Mouse (Mus musculus) adrenal gland, postnatal 14 days (tissue): ENCODE data around the gene Hist1h2be. TPM values are rescaled to one million over a fixed set of nuclear protein-coding genes. Genes with fewer than 3 reads are reported as not detected.
"Not testable (repeated sequence)": the region's sequence is repeated elsewhere in the genome, so short reads cannot be mapped to it uniquely, and the experiment has no call there.

Experiments
- DNase-seq: peaks from one replicate; pipeline ENCODE4 v3.0.0; 2021; ENCODE audit warnings: mixed read lengths
- total RNA-seq: library from RNA; stranded (reverse); gene quantifications from 2 replicates; pipeline ENCODE4 v1.2.3, GENCODE M21; 2021

Gene Hist1h2be
- total RNA-seq, 1 experiment from 2014 or later, result 25.1 TPM

DNA sequence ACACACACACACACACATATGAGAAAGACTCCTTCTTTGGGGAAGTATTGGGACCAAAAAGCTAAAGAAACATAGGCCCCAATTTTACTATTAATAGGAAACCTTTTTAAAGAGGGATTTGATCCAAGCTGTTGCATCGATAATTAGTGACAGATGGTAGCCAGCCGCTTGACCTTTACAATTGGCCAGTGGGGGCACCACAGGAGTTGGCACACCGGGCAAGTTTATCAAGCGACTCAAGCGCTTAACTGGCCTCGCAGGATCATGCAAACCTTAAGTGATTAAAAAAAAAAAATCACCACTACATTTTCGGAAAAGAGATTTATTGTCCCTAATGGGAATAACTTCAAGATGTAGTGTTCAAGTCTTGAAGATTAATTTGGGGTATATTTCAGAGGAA lies 28.3 kb downstream of the Hist1h2be start:
- DNase-seq, result no peak

DNA sequence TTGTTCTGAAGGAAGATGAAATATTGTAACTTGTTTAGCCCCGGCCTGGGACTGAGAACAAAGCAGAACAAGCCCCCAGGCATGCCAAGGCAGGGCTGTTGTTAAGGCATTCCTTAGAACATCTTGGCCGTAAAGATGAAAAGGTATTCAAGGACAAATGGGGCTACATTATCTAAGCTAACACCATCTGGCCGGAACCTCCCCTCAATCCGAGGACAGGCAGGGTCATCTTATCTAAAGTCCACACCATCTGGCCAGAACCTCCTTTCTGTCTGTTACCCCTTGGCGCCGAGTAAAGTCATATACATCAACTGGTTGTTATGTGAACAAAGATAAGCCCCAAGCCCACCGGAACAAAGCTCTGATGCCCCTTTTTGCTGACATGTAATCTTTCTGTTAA lies 29.0 kb downstream of the Hist1h2be start:
- not testable (repeated sequence) for DNase-seq

DNA sequence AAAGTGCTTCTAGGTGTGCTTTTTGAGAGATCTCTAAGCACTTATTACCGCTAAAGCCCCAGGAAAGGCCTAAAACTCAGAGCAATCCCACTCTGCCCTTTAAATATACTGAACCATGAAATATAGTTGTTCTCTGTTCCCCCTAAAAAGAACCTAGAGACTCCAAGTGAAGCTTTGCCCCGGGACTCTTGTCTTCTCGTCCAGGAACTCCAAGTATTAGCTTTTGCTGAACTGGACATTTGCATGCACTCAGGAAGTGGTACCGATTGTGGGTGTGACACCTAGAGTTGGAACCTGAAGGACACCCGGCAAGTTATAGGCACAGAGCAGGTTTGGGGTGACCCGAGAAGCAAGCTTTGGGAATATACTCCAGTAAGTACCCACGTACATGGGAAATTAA lies 29.7 kb downstream of the Hist1h2be start:
- DNase-seq, result no peak

DNA sequence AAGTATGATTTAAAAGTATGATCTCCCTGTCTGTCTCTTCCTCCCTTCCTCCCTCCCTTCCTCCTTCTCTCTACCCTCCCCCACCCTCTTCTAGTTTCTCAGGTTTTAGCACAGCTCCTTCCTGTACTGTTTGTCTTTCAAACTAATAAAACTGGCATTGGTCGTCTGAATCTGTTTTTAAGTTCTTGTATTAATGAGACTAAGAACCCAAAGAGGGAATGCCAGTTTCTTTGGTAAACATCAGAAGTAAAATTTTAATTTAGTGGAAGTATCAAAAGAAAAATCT lies 34.0 kb downstream of the Hist1h2be start:
- no peak for DNase-seq

DNA sequence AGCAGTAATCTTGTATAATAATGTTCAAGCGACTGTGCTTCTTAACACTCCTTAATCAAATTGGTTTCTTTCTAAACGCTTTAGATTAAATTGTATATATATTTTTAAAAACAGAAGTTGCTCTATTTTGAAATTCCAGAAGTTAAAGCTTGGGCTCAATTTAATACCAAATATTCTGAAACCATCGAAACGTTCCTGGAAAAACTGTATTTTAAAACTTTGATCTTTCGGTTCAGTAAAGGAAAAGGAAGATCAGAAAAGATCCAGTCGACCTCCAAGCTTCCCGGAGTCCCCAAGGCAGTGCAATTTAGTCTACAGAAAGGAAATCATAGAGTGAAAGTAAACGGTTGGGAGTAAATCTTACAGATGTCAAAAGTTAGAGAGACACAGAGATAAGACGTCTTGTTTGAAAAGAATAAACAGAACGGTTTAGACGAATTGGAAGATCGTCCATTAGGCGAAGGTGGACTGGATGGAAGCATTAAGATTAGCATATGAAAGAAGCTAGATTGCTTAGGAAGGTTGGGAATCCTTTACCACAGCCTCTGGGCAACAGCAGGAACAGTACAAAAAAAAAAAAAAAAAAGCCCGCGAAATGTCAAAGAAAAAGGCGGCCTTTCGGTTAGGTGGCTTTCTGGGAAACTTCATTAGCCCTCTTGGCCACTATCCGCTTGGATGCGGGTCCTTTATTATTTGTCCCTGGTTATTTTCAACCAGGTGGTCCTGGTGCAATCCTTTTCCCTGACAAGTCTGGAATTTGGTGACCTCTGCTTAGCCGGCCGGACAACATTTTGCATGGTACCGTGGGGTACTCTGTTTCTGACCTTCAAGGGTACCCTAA lies 34.6 kb downstream of the Hist1h2be start:
- no peak for DNase-seq

DNA sequence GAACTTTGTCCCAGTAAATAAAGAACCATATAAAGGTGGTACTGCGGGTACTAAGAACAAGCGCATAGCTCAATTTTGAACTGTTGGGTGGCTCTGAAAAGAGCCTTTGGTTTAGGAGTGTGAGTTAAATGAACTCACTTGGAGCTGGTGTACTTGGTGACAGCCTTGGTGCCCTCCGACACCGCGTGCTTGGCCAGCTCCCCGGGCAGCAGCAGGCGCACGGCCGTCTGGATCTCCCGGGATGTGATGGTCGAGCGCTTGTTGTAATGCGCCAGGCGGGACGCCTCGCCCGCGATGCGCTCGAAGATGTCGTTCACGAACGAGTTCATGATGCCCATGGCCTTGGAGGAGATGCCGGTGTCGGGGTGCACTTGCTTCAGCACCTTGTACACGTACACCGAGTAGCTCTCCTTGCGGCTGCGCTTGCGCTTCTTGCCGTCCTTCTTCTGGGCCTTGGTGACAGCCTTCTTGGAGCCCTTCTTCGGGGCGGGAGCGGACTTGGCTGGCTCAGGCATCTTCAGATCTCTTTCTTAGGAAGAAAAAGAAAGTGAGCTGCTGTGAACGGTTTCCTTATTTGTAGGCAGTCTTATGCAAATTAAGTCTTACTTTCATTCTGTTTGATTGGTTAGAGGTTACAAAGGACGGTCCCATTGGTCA lies 35.4 kb downstream of the Hist1h2be start:
- peak; percentile 75 for DNase-seq

DNA sequence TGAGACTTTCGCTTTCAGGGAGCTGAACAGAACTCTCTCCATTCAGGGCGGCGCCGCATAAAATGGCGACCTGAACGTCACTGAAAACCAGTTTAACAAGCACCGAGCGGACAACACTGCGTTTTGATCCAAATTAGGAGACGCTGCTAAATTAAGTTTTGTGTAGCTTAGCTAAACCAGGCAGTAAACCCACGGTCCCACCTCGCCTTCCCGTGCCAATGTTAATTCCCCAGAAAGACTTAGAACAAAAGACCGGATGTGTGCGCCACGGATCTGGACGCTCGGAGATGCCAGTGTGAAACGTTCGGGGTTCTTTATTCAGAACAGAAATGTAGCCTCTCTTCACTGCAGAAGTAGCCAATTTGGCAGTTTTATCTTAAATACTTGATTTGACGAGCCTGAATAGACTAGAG lies 35.9 kb downstream of the Hist1h2be start:
- DNase-seq, result peak; percentile 80

DNA sequence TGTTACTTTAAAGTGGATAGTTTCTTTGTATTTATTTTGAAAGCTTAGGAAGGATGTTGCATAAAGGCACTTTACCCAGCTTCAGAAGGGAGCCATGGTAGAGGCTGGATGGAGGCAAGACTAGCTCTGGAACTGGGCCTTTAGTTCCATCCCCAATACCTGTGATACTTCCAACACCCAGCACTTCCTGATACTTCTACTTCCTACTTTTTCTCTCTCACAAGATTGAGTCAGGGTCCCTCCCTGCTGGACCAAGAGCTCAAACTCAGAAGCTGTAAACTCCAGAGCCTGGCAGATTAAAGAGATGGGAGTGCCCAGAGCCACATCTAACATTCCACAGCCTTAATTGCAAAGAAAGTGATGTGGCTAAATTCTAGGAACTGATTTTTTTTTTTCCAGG lies 36.6 kb downstream of the Hist1h2be start:
- peak; percentile 12 for DNase-seq

DNA sequence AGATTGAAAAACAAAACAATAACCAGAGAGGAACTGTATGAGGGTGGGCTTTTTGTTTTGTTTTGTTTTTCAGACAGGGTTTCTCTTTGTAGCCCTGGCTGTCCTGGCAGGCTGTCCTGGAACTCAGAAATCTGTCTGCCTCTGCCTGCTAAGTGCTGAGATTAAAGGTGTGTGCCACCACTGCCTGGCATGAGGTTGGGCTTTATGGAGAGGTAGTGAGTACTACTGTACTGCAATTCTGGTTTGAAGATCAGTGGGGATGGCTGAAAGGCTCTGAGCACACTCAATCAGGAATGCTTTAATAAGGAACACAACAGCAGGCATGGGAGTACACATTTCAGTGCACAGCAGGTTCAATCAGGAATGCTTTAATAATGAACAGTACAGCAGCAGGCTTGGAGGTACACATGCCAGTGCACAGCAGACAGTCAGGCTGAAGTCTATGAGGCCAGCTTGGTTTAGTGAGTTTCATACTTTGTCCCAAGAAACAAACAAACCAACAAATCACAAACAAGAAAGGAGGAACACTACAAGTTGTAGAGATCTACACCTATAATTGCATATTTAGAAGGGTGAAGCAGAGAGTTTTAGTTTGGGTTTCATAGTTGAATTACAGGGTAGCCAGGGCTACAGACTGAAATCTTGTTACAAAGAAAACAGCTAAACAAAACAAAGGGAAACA lies 37.4 kb downstream of the Hist1h2be start:
- DNase-seq, result no peak

DNA sequence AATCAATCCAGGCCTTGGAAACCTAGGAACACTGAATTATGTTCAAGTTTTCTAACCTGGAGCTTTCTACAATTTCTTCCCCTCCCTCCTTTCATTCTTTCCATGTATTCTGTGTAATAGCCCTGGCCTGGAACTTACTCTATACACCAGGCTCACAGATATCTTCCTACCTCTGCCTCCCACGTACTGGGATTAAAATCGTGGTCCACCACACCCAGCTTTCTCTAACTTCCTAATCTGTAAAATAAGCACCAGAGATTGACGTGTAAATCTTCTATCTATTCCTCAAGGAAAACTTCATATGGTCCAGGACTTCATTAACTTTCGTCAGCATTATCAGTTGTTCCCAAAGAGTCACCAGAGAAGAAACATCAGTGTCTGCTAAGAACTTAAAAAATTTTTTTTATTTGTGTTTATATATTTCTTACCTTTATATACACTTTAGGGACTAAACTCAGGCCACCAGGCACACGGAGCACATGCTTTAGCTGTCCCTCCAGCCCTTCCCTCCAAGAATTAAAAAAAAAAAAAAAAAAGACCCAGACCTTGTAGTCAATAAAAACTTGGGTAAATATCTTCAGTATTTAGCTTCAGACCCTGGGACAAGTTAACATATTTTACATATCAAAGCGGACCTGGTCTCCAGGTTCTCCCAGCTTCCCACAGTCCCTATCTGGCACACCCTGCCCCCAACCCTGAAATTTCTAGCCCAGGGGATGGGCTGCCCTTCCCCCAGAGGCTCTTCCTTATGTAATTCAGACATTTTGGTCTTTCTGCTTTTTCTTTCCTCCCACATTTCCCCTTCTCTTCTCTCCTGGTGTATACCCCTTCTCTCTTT lies 38.5 kb downstream of the Hist1h2be start:
- no peak for DNase-seq

DNA sequence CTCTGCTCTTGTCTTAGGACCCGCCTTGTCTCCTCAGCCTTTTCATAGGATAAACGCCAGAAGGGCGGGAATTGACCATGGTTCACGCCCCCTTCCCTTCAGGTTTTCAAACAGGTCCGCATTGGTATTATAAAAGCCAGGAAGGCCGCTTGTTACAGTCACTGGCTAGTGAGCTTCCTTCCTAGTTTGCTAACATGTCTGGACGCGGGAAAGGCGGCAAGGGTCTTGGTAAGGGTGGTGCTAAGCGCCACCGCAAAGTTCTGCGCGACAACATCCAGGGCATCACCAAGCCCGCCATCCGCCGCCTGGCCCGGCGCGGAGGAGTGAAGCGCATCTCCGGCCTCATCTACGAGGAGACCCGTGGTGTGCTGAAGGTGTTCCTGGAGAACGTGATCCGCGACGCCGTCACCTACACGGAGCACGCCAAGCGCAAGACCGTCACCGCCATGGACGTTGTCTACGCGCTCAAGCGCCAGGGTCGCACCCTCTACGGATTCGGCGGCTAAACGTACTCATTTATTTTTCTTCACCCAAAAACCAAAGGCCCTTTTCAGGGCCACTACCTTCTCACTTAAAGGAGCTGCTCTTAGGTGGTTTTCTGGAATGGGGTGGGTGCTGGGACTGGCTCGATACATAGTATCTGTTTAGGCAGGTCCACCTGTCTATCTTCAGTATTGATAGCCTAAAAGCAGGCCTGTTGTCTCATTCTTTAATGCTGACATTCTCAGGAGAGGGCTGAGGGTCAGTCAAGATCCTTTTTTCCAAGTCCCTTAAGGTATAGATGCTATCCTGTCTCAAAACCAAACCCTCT lies 39.3 kb downstream of the Hist1h2be start, which contains the start of gene Hist1h4d:
Hist1h4d (plus strand) TSS at position 191 of the 811 bp plus-strand sequence.
- peak; percentile 98 for DNase-seq

DNA sequence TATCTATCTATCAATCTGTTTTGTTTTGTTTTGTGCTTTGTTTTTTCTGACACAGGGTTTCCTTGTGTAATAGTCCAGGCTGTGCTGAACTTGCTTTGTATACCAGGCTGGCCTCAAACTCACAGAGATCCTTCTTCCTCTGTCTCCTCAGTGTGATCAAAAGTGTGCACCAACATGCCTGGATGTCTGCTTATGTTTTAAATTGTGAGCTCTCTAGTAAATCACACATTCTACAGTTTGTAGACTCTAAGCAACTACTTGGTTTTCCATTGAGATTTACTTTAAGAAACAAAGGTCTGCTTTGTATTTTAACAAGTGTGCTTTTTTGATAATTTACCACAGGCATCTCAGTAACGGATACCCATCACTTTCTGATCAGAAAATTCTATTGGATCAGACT lies 43.1 kb downstream of the Hist1h2be start:
- DNase-seq, result no peak

DNA sequence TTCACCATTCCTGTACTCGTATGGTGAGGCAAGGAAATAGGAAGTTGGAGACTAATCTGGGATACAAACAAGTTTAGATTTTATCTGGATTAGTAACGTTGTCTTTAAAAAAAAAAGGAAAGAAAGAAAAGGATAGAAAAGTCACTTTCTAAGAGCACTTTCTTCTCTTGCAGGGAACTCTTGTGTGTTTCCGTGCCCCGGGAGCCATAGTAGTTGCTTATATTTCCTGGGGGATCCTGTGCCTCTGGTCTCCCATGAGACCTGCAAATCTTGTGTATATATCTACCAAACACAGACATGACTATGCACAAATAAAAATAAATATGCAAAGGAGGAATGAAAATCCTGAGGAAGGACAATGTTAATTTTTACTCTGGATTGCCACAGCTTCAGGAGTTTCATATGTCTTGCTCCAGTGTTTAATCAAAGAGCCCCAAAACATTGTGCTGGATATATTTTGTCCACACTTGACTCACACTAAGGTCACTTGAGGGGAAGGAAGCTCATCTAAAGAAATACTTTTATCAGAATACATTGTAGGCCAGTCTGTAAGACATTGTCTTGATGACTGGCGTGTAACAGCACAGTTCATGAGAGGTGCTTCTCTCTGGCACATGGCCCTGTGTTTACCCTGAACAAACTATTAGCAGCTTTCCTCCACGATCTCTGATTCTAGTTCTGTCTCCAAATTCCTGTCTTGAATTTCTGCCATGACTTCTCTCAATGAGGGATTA lies 43.9 kb downstream of the Hist1h2be start:
- no peak for DNase-seq

DNA sequence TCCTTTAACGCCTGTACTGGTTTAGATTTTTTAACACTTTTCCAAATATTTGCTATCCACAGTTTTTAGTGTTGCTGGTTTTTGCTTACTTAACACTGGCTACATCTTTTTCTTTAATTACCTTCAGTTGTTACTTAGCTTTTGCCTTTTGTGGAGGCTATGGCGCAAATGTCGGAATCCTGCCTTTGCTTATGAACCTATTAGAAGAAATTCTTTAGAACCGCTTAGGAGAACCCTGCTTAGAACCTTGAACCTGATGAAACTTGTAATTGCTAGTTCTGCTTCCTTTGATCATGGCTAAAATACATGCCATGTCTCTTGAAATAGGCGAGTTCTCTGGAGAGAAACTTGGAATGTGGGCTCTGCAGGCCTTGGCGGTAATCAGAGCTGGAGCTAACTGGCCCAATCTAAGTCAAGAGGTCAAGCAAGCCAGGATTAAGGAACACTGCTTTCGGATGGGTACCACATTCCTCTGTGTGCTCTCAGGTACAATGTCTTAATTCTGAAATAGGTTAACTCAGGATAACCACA lies 44.5 kb downstream of the Hist1h2be start:
- no peak for DNase-seq

DNA sequence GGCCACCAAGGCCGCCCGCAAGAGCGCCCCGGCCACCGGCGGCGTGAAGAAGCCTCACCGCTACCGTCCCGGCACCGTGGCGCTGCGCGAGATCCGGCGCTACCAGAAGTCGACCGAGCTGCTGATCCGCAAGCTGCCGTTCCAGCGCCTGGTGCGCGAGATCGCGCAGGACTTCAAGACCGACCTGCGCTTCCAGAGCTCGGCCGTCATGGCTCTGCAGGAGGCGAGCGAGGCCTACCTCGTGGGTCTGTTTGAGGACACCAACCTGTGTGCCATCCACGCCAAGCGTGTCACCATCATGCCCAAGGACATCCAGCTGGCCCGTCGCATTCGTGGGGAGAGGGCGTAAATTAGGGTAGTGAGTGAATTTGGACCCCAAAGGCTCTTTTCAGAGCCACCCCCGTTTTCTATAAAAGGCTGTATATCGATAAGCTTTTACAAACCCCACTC lies 45.0 kb downstream of the Hist1h2be start:
- DNase-seq, result not testable (repeated sequence)

DNA sequence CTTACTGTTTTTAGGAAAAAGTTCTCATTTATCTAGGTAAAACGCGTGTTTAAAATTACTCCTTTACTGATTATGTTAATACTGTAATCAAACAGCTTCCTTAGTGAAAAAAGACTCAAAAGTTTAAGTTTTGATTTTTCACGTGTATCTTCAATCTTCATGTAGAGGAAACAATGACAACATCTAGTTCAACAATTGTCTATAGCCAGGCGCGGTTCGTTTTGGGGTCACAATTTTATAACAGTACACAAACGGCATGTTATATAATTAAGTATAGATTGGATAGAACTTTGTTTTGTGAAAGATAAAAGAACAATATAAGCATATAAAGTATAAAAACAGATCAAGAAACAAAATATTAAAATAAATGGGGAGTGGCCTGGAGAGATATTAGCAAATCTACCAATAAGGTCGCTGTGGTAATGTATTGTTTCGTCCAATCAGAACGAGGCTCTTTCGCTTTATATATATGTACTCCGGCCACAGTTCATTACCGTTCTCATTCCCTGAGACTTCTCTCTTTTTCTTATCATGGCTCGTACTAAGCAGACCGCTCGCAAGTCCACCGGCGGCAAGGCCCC lies 45.6 kb downstream of the Hist1h2be start, which contains the start of gene Hist1h3d:
Hist1h3d (plus strand) TSS at position 493 of the 581 bp plus-strand sequence.
- DNase-seq, result peak; percentile 53

DNA sequence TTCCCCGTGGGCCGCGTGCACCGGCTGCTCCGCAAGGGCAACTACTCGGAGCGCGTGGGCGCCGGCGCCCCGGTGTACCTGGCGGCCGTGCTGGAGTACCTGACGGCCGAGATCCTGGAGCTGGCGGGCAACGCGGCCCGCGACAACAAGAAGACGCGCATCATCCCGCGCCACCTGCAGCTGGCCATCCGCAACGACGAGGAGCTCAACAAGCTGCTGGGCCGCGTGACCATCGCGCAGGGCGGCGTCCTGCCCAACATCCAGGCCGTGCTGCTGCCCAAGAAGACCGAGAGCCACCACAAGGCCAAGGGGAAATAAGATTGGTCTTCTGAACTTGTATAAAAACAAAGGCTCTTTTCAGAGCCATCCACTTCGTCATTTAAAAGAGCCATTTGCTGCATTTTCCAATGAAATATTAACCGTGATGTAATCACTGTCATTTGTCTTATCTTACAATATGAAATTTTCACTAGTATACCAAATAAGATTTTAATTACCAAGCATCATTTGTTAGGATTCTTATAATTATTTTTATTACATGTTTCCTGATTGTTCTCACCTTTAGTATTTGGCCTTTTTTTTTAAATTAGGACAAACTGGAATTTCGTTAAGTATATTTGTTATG lies 46.3 kb downstream of the Hist1h2be start:
- not testable (repeated sequence) for DNase-seq

DNA sequence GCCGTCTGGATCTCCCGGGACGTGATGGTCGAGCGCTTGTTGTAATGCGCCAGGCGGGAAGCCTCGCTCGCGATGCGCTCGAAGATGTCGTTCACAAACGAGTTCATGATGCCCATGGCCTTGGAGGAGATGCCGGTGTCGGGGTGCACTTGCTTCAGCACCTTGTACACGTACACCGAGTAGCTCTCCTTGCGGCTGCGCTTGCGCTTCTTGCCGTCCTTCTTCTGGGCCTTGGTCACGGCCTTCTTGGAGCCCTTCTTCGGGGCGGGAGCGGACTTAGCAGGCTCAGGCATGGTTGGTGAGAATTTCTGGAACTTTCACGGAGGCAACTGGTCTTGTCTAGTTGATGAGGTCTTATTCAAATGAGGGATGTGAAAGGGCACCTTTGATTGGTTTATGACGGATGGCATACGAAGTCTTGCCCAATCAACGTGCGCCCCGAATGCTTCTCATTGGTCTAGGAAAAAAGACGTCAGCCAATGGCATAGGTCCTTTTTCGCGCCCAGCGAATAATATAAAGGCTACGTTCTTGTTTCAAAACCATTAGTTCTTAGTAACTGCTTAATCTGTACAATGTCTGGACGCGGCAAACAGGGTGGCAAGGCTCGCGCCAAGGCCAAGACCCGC lies 46.9 kb downstream of the Hist1h2be start, which contains the start of the genes Hist1h2bf and Hist1h2ad:
Hist1h2bf (minus strand) TSS at position 299 of the 627 bp plus-strand sequence.
Hist1h2ad (plus strand) TSS at position 484 of the 627 bp plus-strand sequence.
- DNase-seq, result peak; percentile 92
